Mouse (Mus musculus) megakaryocyte, embryonic 14.5 days (primary cell): Measurements from ENCODE around the gene Tlcd2. TPM values are rescaled to one million over a fixed set of nuclear protein-coding genes. Genes with fewer than 3 reads are reported as not detected.

ENCODE experiments used
- H3K27me3 ChIP-seq: replicated peaks from 2 replicates; pipeline ENCODE3; 2012; ENCODE audit warnings: inconsistent platforms
- H3K36me3 ChIP-seq: replicated peaks from 2 replicates; pipeline ENCODE3; 2012; ENCODE audit warnings: low read length, inconsistent platforms, mixed read lengths
- H3K4me1 ChIP-seq: 2 replicates; pipeline ENCODE4 v1.6.1; 2012; ENCODE audit warnings: inconsistent platforms
- H3K4me3 ChIP-seq: replicated peaks from 2 replicates; pipeline ENCODE3; 2012; ENCODE audit warnings: moderate library complexity, mild to moderate bottlenecking, inconsistent platforms
- H3K9me3 ChIP-seq: 2 replicates; pipeline ENCODE4 v1.6.1; 2012; ENCODE audit warnings: inconsistent platforms
- FLI1 ChIP-seq: IDR thresholded peaks from 2 replicates; pipeline ENCODE4 v1.6.1; 2012; ENCODE audit warnings: low read length, inconsistent platforms, mixed read lengths
- GATA1 ChIP-seq: IDR thresholded peaks from 3 replicates; pipeline ENCODE4 v1.6.1; 2012; ENCODE audit warnings: mixed read lengths, low read length, inconsistent platforms, borderline replicate concordance
- polyA plus RNA-seq: library from polyadenylated mRNA; stranded (reverse); fragments of >175 nt; gene quantifications from 2 replicates; pipeline ENCODE4 v1.2.3, GENCODE M21; 2012; ENCODE audit warnings: low replicate concordance; ENCODE audit not compliant: insufficient read depth

Tlcd2 gene
- polyA plus RNA-seq, 1 experiment: 1.7 TPM

DNA sequence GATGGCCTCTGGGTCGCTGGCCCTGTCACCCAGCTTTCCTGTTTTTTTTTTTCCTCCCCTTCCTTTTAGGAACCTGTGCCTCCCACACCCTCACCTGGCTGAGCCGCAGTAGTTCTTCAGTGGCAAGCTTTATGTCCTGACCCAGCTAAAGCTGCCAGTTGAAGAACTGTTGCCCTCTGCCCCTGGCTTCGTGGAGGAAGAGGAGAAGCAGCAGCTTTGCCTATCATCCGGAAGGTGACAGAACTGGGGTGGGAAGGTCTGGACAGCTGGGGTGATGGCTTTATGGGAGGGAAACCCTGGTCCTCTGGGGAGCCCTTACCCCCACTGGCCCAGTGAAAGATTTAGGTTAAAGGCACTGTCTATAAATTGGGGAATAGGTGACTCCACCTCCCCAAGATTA lies 2.1 kb downstream of the Tlcd2 start:
- no peaks in the 10 kb centered on the region for H3K27me3 ChIP-seq
- peaks cover 78% of the 10 kb centered on the region for H3K4me1 ChIP-seq
- peak overlapping the region; percentile 99 for H3K4me3 ChIP-seq
- peaks cover 7% of the 10 kb centered on the region; the same call in 1 of the 2 replicates for H3K9me3 ChIP-seq
- H3K36me3 ChIP-seq: peaks cover 42% of the 10 kb centered on the region
- TF ChIP-seq FLI1 (no peak), GATA1 (no peak)

- TF ChIP-seq GATA1: no peak
- TF ChIP-seq FLI1: no peak
- Histone ChIP-seq H3K4me1 (peaks cover 74% of the 10 kb centered on the region), H3K4me3 (peak overlapping the region; percentile 59), H3K36me3 (peaks cover 42% of the 10 kb centered on the region), H3K9me3 (peaks cover 7% of the 10 kb centered on the region; the same call in 1 of the 2 replicates), H3K27me3 (no peaks in the 10 kb centered on the region)
Observed at GRCm38 (mm10) chr11:75464417-75464816, 2.9 kb downstream of the Tlcd2 start.

DNA sequence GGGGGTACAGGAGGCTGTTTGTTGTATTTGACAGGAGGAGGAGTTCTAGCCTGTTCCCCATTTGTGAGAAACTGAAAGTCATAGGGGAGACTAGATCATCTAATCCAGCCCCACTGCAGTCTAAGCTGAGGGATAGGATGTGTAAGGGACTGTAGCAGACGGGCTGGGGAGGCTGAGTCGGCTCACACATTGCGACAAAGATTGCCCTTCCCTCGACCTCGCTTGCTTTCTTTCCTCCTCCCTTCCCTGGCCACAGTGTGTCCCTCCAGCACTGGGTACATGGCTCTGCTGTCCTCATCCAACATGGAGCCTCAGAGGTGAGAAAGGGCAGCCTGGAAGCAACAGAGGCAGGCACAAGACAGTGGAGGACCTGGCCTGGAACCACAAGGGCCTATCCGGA lies 3.5 kb downstream of the Tlcd2 start:
- Histone ChIP-seq H3K4me1 (peaks cover 70% of the 10 kb centered on the region), H3K4me3 (peak overlapping the region; percentile 82), H3K9me3 (peaks cover 7% of the 10 kb centered on the region; the same call in 1 of the 2 replicates), H3K36me3 (peaks cover 45% of the 10 kb centered on the region), H3K27me3 (no peaks in the 10 kb centered on the region)
- TF ChIP-seq GATA1 (no peak), FLI1 (no peak)

DNA sequence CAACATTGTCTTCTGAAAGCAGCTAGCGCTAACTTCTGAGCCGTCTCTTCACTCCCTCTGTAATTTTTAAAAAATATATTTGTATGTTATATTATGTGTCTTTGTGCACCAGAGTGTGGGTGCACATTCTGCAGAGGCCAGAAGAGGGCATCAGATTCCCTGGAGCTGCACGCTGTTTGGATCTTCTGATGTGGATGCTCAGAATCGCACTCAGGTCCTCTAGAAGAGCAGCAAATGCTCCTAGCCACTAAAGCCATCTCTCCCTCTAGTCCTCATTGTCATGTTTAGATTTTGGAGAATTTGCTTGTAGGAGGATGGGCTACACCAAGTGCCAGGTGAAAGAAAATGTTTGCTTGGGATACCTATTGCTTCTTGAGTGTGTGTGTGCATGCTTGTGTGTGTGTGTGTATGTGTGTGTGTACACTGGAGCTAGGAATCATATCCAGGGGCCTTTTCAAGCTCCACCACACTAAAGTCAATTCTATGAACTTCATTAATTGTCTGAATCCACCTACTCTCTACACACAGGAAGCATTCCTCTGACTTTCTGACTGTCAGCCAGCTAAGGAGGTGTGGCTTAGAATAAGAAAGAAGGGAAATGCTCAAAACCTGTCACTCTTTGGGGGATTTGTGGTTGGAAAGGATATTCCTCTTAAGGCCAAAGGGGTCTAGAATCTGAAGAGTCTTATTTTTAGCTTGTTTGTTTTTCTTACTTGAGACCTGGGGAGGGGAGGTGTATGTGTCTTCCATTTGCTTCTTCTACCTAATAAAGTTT lies 5.4 kb downstream of the Tlcd2 start:
- H3K9me3 ChIP-seq: peaks cover 7% of the 10 kb centered on the region; the same call in 1 of the 2 replicates
- no peaks in the 10 kb centered on the region for H3K27me3 ChIP-seq
- H3K4me1 ChIP-seq: peaks cover 62% of the 10 kb centered on the region
- no peak overlapping the region for H3K4me3 ChIP-seq
- H3K36me3 ChIP-seq: peaks cover 45% of the 10 kb centered on the region
- TF ChIP-seq FLI1: no peak
- TF ChIP-seq GATA1: no peak

- H3K4me1 ChIP-seq: peaks cover 60% of the 10 kb centered on the region
- no peaks in the 10 kb centered on the region for H3K27me3 ChIP-seq
- H3K9me3 ChIP-seq: peaks cover 7% of the 10 kb centered on the region; the same call in 1 of the 2 replicates
- no peak for TF ChIP-seq GATA1
- no peak for TF ChIP-seq FLI1
- H3K4me3 ChIP-seq: peak overlapping the region; percentile 77
- H3K36me3 ChIP-seq: peaks cover 45% of the 10 kb centered on the region
Observed at GRCm38 (mm10) chr11:75467512-75468215, 6.1 kb downstream of the Tlcd2 start.

DNA sequence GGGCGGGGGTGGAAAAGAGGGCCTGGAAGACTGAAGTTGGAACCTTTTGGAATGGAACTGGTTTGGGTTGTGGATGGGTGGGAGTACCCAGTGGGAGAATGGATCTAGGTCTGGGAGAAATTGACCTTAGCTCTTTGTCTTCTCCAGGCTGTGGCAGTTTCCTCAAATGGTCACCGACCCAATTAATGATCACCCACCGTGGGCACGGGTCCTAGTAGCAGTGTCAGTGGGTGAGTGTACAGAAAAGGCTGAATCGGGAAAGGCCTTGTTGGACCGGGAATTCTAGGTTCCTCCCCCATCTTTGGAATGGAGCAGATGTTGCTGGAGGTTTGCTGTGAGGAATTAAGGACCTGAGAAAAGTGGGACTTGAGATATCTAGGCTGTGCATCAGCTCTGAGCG lies 6.9 kb downstream of the Tlcd2 start:
- TF ChIP-seq FLI1 (no peak), GATA1 (no peak)
- H3K9me3 ChIP-seq: peaks cover 7% of the 10 kb centered on the region; the same call in 1 of the 2 replicates
- peaks cover 39% of the 10 kb centered on the region for H3K36me3 ChIP-seq
- peak overlapping the region; percentile 77 for H3K4me3 ChIP-seq
- H3K27me3 ChIP-seq: no peaks in the 10 kb centered on the region
- H3K4me1 ChIP-seq: peaks cover 60% of the 10 kb centered on the region

- H3K9me3 ChIP-seq: peaks cover 8% of the 10 kb centered on the region; the same call in 1 of the 2 replicates
- H3K27me3 ChIP-seq: no peaks in the 10 kb centered on the region
- TF ChIP-seq FLI1 (no peak), GATA1 (no peak)
- peaks cover 55% of the 10 kb centered on the region for H3K4me1 ChIP-seq
- H3K4me3 ChIP-seq: no peak overlapping the region
- peaks cover 31% of the 10 kb centered on the region for H3K36me3 ChIP-seq
Observed at GRCm38 (mm10) chr11:75469261-75469660, 7.7 kb downstream of the Tlcd2 start.

DNA sequence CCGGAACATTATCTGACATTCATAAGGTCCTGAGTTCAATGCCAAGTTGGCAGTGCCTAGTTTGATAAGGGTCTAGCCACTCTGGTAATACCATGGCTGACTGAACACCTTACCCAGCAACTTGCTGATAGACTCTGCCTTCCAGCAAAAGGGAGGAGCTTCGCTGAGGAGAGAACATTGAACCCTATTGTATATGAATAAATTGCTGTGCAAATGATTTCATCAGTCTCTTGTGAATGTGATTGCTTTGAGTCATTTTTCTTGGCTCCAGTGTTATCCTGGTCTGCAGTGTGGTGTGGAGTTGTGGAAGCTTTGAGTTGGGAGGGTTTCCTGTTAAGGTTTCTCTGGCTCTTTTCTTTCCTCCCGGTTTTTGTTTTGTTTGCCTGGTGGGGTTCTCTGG lies 9.2 kb downstream of the Tlcd2 start:
- peaks cover 41% of the 10 kb centered on the region for H3K4me1 ChIP-seq
- peaks cover 17% of the 10 kb centered on the region for H3K36me3 ChIP-seq
- H3K4me3 ChIP-seq: no peak overlapping the region
- TF ChIP-seq GATA1 (no peak), FLI1 (no peak)
- peaks cover 7% of the 10 kb centered on the region for H3K9me3 ChIP-seq
- no peaks in the 10 kb centered on the region for H3K27me3 ChIP-seq

- H3K27me3 ChIP-seq: no peaks in the 10 kb centered on the region
- TF ChIP-seq GATA1 (no peak), FLI1 (no peak)
- peaks cover 29% of the 10 kb centered on the region for H3K4me1 ChIP-seq
- no peak overlapping the region for H3K4me3 ChIP-seq
- peaks cover 7% of the 10 kb centered on the region for H3K9me3 ChIP-seq
- H3K36me3 ChIP-seq: peaks cover 3% of the 10 kb centered on the region
Observed at GRCm38 (mm10) chr11:75472469-75473081, 11.1 kb downstream of the Tlcd2 start.

DNA sequence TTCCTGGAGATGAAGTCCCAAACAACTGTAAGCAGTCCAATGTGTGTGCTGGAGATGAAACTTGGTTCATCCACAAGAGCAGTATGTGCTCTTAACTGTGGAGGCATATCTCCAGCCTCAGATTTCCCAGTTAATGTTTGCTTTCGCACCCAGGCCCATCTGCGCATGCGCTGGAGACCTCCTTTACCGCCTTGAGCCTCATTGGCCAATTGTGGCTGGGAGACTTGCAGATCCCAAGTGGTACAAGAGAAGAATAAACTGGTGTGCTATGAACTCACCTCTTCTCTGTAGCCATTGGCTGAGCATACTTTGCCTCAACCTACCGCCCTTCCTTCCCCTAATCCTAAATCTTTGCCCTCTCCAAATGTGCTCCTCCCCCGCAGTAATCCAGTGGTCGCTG lies 11.9 kb downstream of the Tlcd2 start:
- Histone ChIP-seq H3K4me3 (no peak overlapping the region), H3K27me3 (no peaks in the 10 kb centered on the region), H3K9me3 (peaks cover 7% of the 10 kb centered on the region), H3K36me3 (peaks cover 3% of the 10 kb centered on the region), H3K4me1 (peaks cover 21% of the 10 kb centered on the region)
- TF ChIP-seq GATA1 (no peak), FLI1 (no peak)
